Mouse (Mus musculus) myocyte (in vitro differentiated cells): ENCODE results near the gene Olfr283. TPM values are rescaled to one million over a fixed set of nuclear protein-coding genes. Genes with fewer than 3 reads are reported as not detected.

Experiments used
- H3K27me3 ChIP-seq: one replicate; pipeline ENCODE4 v1.6.1; 2011; ENCODE audit not compliant: control insufficient read depth, insufficient read depth, insufficient read length
- H3K36me3 ChIP-seq: one replicate; pipeline ENCODE4 v1.6.1; 2011; ENCODE audit not compliant: control insufficient read depth, insufficient read depth
- H3K4me2 ChIP-seq: one replicate; pipeline ENCODE4 v1.6.1; 2011; ENCODE audit warnings: low read depth, control low read depth
- H3K4me3 ChIP-seq: one replicate; pipeline ENCODE4 v1.5.1; 2011; ENCODE audit warnings: mild to moderate bottlenecking, control low read depth, moderate library complexity
- H3K79me2 ChIP-seq: one replicate; pipeline ENCODE4 v1.6.1; 2011; ENCODE audit not compliant: control insufficient read depth, insufficient read depth
- H3ac ChIP-seq: one replicate; pipeline ENCODE4 v1.6.1; 2011; ENCODE audit not compliant: control insufficient read depth, insufficient read length
- CEBPB ChIP-seq: IDR thresholded peaks from 2 replicates; pipeline ENCODE4 v1.6.1; 2011; ENCODE audit warnings: mild to moderate bottlenecking, moderate library complexity; ENCODE audit not compliant: poor library complexity, insufficient read depth, severe bottlenecking
- E2F4 ChIP-seq: IDR thresholded peaks from one replicate; pipeline ENCODE4 v1.6.1; 2011; ENCODE audit warnings: mild to moderate bottlenecking, control low read depth, moderate library complexity; ENCODE audit not compliant: insufficient read depth
- MAX ChIP-seq: IDR thresholded peaks from one replicate; pipeline ENCODE4 v1.6.1; 2011; ENCODE audit warnings: low read depth, mild to moderate bottlenecking, control low read depth
- MYOD1 ChIP-seq, 3 experiments: IDR thresholded peaks; one replicate each; pipeline ENCODE4 v1.6.1; 2011; ENCODE audit warnings: control low read depth in 2 of 3, low read depth in 2 of 3, mild to moderate bottlenecking in 2 of 3, moderate library complexity in 1 of 3; ENCODE audit not compliant: insufficient read length in 2 of 3, control insufficient read depth in 1 of 3
- MYOG ChIP-seq, 3 experiments: IDR thresholded peaks; one replicate each; pipeline ENCODE4 v1.6.1; 2011; ENCODE audit warnings: control low read depth in 2 of 3, low read depth in 2 of 3, mild to moderate bottlenecking in 2 of 3; ENCODE audit not compliant: insufficient read length in 2 of 3, control insufficient read depth in 1 of 3, insufficient read depth in 1 of 3
- POLR2A ChIP-seq: IDR thresholded peaks from one replicate; pipeline ENCODE4 v1.6.1; 2011; ENCODE audit warnings: low read depth, mild to moderate bottlenecking, control low read depth, moderate library complexity; ENCODE audit not compliant: insufficient read length
- POLR2AphosphoS2 ChIP-seq: IDR thresholded peaks from one replicate; pipeline ENCODE4 v1.6.1; 2011; ENCODE audit warnings: low read depth, control low read depth; ENCODE audit not compliant: insufficient read length
- REST ChIP-seq: IDR thresholded peaks from one replicate; pipeline ENCODE4 v1.6.1; 2011; ENCODE audit warnings: mild to moderate bottlenecking, control low read depth, moderate library complexity; ENCODE audit not compliant: insufficient read depth, insufficient read length
- SRF ChIP-seq: IDR thresholded peaks from one replicate; pipeline ENCODE4 v1.6.1; 2011; ENCODE audit warnings: low read depth; ENCODE audit not compliant: control insufficient read depth, insufficient read length
- TCF12 ChIP-seq: IDR thresholded peaks from one replicate; pipeline ENCODE4 v1.6.1; 2011; ENCODE audit warnings: mild to moderate bottlenecking, control low read depth; ENCODE audit not compliant: poor library complexity, insufficient read depth, severe bottlenecking
- TCF3 ChIP-seq: IDR thresholded peaks from one replicate; pipeline ENCODE4 v1.6.1; 2011; ENCODE audit warnings: low read depth, control low read depth; ENCODE audit not compliant: insufficient read length
- USF1 ChIP-seq: IDR thresholded peaks from one replicate; pipeline ENCODE4 v1.6.1; 2011; ENCODE audit warnings: low read depth, mild to moderate bottlenecking, control low read depth, moderate library complexity
- polyA plus RNA-seq: library from polyadenylated mRNA; unstranded; fragments of >200 nt; fragmentation: generic; extraction: Trizol; gene quantifications from one replicate; pipeline ENCODE4 v1.2.1, GENCODE M21; 2012; ENCODE audit warnings: missing spikeins

Gene Olfr283
- polyA plus RNA-seq: not detected

DNA sequence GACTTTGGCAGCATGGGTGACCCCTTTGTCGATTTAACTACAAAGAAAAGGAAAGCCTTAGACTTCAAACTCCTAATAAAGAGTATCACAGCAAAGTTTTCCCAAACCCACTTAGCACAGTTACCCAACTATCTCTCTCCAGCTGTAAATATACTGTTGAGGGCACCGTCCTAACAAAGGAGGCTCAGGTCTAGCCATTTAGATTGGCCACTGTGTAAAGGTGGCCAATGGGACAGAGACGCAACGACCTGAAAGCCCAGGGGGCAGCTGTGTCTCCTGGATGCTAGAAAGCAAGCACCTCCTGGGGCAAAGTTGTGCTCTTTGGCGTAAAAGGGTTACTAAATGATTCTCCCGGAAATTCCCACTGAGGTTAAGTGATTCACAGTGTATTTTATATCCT lies at the start of gene Olfr283:
Olfr283 (minus strand) TSS at position 101 of the 400 bp plus-strand sequence.
- Histone ChIP-seq H3K79me2 (no peaks in the 10 kb centered on the region), H3ac (no peak within 1 kb of the TSS)

DNA sequence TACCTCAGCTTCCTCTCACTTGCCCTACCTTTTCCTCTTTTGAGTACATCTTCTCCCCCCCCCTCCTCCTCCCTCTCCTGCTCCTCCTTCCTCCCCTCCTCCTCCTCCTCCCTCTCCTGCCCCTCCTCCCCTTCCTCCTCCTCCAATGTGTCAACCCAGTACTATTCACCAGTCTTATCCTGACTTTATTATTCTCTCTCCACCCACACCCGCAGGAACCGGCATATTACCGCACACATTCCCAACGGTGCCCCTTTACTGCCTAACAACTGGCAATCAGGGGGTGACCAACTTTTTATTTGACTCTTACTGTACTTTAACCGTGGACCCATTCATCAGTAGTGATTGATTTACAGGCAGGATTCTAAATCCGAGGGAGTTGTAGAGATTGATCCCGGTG lies 44.4 kb upstream of the Olfr283 start:
- TF ChIP-seq TCF3: no peak
- no peak for TF ChIP-seq REST
- TF ChIP-seq CEBPB: no peak
- no peak for TF ChIP-seq TCF12
- TF ChIP-seq POLR2AphosphoS2: no peak
- TF ChIP-seq USF1: no peak
- no peak for TF ChIP-seq MYOD1 (IDR thresholded peaks at IDR 0.05; ENCODE audit: control insufficient read depth in 1 of 3, insufficient read length in 2 of 3, low read depth in 2 of 3)
- TF ChIP-seq E2F4: no peak
- no peak for TF ChIP-seq POLR2A
- no peak for TF ChIP-seq MAX
- TF ChIP-seq SRF: no peak
- no peak for TF ChIP-seq MYOG (IDR thresholded peaks at IDR 0.05; ENCODE audit: control insufficient read depth in 1 of 3, insufficient read depth in 1 of 3, insufficient read length in 2 of 3, low read depth in 2 of 3)

More for the DNA sequence above, at the start of gene Olfr283:
- Histone ChIP-seq H3K4me3 (no peak within 1 kb of the TSS), H3K27me3 (peaks cover 11% of the 10 kb centered on the region), H3K4me2 (no peak within 1 kb of the TSS), H3K36me3 (no peaks in the 10 kb centered on the region)
- TF ChIP-seq SRF (no peak), POLR2A (no peak), MAX (no peak), REST (no peak), CEBPB (no peak), E2F4 (no peak), POLR2AphosphoS2 (no peak), MYOD1 (IDR thresholded peaks at IDR 0.05; ENCODE audit: control insufficient read depth in 1 of 3, insufficient read length in 2 of 3, low read depth in 2 of 3) (no peak), TCF3 (no peak), TCF12 (no peak)

GRCm38 (mm10) chr15:98424753-98425152 lies 44.0 kb upstream of the Olfr283 start:
- no peaks in the 10 kb centered on the region for H3K36me3 ChIP-seq
- no peak overlapping the region for H3K4me2 ChIP-seq
- TF ChIP-seq SRF (no peak), TCF12 (no peak), USF1 (no peak), POLR2A (no peak), E2F4 (no peak), MYOG (IDR thresholded peaks at IDR 0.05; ENCODE audit: control insufficient read depth in 1 of 3, insufficient read depth in 1 of 3, insufficient read length in 2 of 3, low read depth in 2 of 3) (no peak), REST (no peak)
- no peak overlapping the region for H3K4me3 ChIP-seq
- no peaks in the 10 kb centered on the region for H3K79me2 ChIP-seq
- peaks cover 27% of the 10 kb centered on the region for H3K27me3 ChIP-seq
- no peak overlapping the region for H3ac ChIP-seq

More for the DNA sequence above, 44.4 kb upstream of the Olfr283 start:
- Histone ChIP-seq H3K36me3 (no peaks in the 10 kb centered on the region), H3K4me3 (no peak overlapping the region), H3K79me2 (no peaks in the 10 kb centered on the region), H3K4me2 (no peak overlapping the region), H3ac (no peak overlapping the region), H3K27me3 (peaks cover 23% of the 10 kb centered on the region)

DNA sequence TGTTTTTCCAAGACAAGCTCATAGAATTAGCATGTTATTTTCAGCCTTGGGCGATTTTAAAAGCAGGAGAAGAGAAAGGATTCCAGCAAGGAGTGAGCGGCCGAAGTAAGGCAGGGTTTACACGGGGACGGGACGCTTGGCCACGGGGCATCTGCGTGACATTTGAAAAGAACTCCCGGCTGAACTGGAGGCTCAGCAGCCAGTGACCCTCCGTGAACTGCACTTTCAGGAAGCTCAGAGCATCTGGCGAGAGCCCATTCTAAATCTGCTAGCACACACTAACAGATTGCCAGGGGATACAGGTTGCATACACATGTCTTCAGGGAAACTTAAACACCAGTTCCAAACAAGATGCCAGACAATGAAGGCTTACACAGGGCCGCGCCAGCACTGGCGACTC lies 43.6 kb upstream of the Olfr283 start:
- Histone ChIP-seq H3K36me3 (no peaks in the 10 kb centered on the region), H3ac (no peak overlapping the region), H3K4me2 (no peak overlapping the region), H3K79me2 (no peaks in the 10 kb centered on the region), H3K4me3 (no peak overlapping the region), H3K27me3 (peaks cover 28% of the 10 kb centered on the region)
- TF ChIP-seq MYOD1 (IDR thresholded peaks at IDR 0.05; ENCODE audit: control insufficient read depth in 1 of 3, insufficient read length in 2 of 3, low read depth in 2 of 3): no peak
- TF ChIP-seq SRF: no peak
- no peak for TF ChIP-seq CEBPB
- TF ChIP-seq E2F4: no peak
- TF ChIP-seq MYOG (IDR thresholded peaks at IDR 0.05; ENCODE audit: control insufficient read depth in 1 of 3, insufficient read depth in 1 of 3, insufficient read length in 2 of 3, low read depth in 2 of 3): no peak
- no peak for TF ChIP-seq USF1
- TF ChIP-seq POLR2AphosphoS2: no peak
- no peak for TF ChIP-seq TCF3
- TF ChIP-seq MAX: no peak
- no peak for TF ChIP-seq TCF12

GRCm38 (mm10) chr15:98420897-98421296 lies 40.2 kb upstream of the Olfr283 start:
- Histone ChIP-seq H3K36me3 (no peaks in the 10 kb centered on the region), H3K79me2 (no peaks in the 10 kb centered on the region), H3K27me3 (peaks cover 13% of the 10 kb centered on the region), H3K4me2 (no peak overlapping the region), H3K4me3 (no peak overlapping the region), H3ac (no peak overlapping the region)
- no peak for TF ChIP-seq CEBPB
- TF ChIP-seq E2F4: no peak
- TF ChIP-seq POLR2A: no peak
- no peak for TF ChIP-seq MYOD1 (IDR thresholded peaks at IDR 0.05; ENCODE audit: control insufficient read depth in 1 of 3, insufficient read length in 2 of 3, low read depth in 2 of 3)
- TF ChIP-seq USF1: no peak
- TF ChIP-seq MYOG (IDR thresholded peaks at IDR 0.05; ENCODE audit: control insufficient read depth in 1 of 3, insufficient read depth in 1 of 3, insufficient read length in 2 of 3, low read depth in 2 of 3): no peak
- TF ChIP-seq MAX: no peak
- no peak for TF ChIP-seq TCF3
- TF ChIP-seq TCF12: no peak
- TF ChIP-seq POLR2AphosphoS2: no peak
- TF ChIP-seq SRF: no peak
